Mouse (Mus musculus) forebrain, embryonic 11.5 days (tissue): Measurements from ENCODE around the gene Mrps2. TPM values are rescaled to one million over a fixed set of nuclear protein-coding genes. Genes with fewer than 3 reads are reported as not detected.
A peak's percentile ranks its signal among the peaks of the same experiment; 100 is the strongest.
"Not testable (repeated sequence)": the region's sequence is repeated elsewhere in the genome, so short reads cannot be mapped to it uniquely, and the experiment has no call there.

Experiments used
- ATAC-seq: fragments of 200-750 bp; cut with Nextera tagmentation; replicated peaks from 2 replicates; pipeline ENCODE4 v1.8.0; 2017; ENCODE audit warnings: moderate TSS enrichment; ENCODE audit not compliant: low FRiP score
- DNase-seq: peaks from one replicate; pipeline ENCODE4 v3.0.0-alpha.2; 2017; ENCODE audit warnings: low spot score
- H3K27ac ChIP-seq: fragments of 300-500 bp; sonication (generic); 2 replicates; pipeline ENCODE4 v1.5.1; 2014; ENCODE audit warnings: low read depth, low read length
- H3K27me3 ChIP-seq: fragments of 300-500 bp; sonication (generic); 2 replicates; pipeline ENCODE4 v1.6.1; 2014; ENCODE audit warnings: mild to moderate bottlenecking, low read length, mixed read lengths; ENCODE audit not compliant: control insufficient read depth, insufficient read depth
- H3K36me3 ChIP-seq: fragments of 300-500 bp; sonication (generic); 2 replicates; pipeline ENCODE4 v1.6.1; 2014; ENCODE audit warnings: mild to moderate bottlenecking, low read length, moderate library complexity, mixed read lengths; ENCODE audit not compliant: control insufficient read depth, insufficient read depth
- H3K4me1 ChIP-seq: fragments of 300-500 bp; sonication (generic); replicated peaks from 2 replicates; pipeline ENCODE4 v1.6.1; 2014; ENCODE audit warnings: low read length, mixed read lengths; ENCODE audit not compliant: control insufficient read depth, insufficient read depth
- H3K4me2 ChIP-seq: fragments of 300-500 bp; sonication (generic); 2 replicates; pipeline ENCODE4 v1.6.1; 2014; ENCODE audit warnings: low read depth, mild to moderate bottlenecking, low read length, moderate library complexity, mixed read lengths; ENCODE audit not compliant: severe bottlenecking
- H3K4me3 ChIP-seq: fragments of 300-500 bp; sonication (generic); 2 replicates; pipeline ENCODE4 v1.5.1; 2014; ENCODE audit warnings: low read depth, low read length
- H3K9ac ChIP-seq: fragments of 300-500 bp; sonication (generic); 2 replicates; pipeline ENCODE4 v1.6.1; 2014; ENCODE audit warnings: low read length
- H3K9me3 ChIP-seq: fragments of 300-500 bp; sonication (generic); 2 replicates; pipeline ENCODE4 v1.6.1; 2016; ENCODE audit warnings: low read length, mixed read lengths; ENCODE audit not compliant: control insufficient read depth
- WGBS: fragments of 180-500 bp; shearing (Covaris S2); extraction: QIAGEN DNeasy Blood & Tissue Kit; methylation state at CpG from one replicate; pipeline ENCODE4 v1.1.7; 2014; 5-methylcytosine and 5-hydroxymethylcytosine counted together
- polyA plus RNA-seq: library from polyadenylated mRNA; unstranded; fragments of >200 nt; fragmentation: Nextera tagmentation; extraction: Ambion mirVana; gene quantifications from 2 replicates; pipeline ENCODE4 v1.2.1, GENCODE M21; 2014

Gene Mrps2
- polyA plus RNA-seq, 1 experiment from 2014 or later: 70.6 TPM

DNA sequence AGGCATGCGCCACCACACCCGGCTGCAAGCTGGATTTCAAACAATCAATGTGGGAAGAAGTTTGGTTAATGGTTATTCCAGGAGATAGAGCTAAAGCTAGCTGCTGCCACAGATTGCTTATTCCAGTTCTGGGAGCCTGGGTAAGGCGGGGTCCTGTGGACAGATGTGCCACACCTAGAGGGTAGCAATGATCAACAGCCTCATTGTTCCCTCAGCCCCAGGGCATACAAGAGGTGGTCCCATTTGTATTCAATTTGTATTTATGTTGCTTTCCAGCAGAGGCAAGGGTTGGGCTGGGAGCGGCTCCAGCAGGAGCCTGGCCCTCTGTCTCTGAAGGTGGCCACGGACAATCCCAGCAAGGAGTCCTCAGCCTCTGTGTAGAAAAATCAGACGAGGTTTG lies 38.4 kb downstream of the Mrps2 start:
- no peak for DNase-seq
- 85% methylated on average over 6 of the region's 6 CpGs for WGBS
- no peak overlapping the region for H3K4me3 ChIP-seq

DNA sequence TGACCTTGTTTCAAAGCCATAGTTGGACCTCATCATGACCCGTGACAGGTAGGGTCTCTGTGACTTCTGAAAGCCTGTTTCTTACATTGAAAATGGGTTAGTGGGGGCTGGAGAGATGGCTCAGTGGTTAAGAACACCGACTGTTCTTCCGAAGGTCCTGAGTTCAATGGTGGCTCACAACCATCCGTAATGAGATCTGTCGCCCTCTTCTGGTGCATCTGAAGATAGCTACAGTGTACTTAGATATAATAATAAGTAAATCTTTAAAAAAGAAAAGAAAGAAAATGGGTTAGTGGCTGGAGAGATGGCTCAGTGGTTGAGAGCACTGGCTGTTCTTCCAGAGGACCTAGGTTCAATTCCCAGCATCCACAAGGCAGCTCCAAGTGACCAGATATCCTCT lies 43.7 kb downstream of the Mrps2 start:
- H3K4me2 ChIP-seq, ATAC-seq, H3K4me1 ChIP-seq, H3K9me3 ChIP-seq, H3K4me3 ChIP-seq, H3K27ac ChIP-seq, H3K36me3 ChIP-seq, H3K9ac ChIP-seq, DNase-seq, H3K27me3 ChIP-seq: not testable (repeated sequence)
- WGBS: 51% methylated on average over 5 of the region's 5 CpGs

More for the DNA sequence above, 38.4 kb downstream of the Mrps2 start:
- Histone ChIP-seq H3K27ac (no peak overlapping the region), H3K4me1 (no peaks in the 10 kb centered on the region), H3K4me2 (no peak overlapping the region), H3K27me3 (no peaks in the 10 kb centered on the region), H3K36me3 (no peaks in the 10 kb centered on the region), H3K9me3 (no peaks in the 10 kb centered on the region), H3K9ac (no peak overlapping the region)
- no peak for ATAC-seq

DNA sequence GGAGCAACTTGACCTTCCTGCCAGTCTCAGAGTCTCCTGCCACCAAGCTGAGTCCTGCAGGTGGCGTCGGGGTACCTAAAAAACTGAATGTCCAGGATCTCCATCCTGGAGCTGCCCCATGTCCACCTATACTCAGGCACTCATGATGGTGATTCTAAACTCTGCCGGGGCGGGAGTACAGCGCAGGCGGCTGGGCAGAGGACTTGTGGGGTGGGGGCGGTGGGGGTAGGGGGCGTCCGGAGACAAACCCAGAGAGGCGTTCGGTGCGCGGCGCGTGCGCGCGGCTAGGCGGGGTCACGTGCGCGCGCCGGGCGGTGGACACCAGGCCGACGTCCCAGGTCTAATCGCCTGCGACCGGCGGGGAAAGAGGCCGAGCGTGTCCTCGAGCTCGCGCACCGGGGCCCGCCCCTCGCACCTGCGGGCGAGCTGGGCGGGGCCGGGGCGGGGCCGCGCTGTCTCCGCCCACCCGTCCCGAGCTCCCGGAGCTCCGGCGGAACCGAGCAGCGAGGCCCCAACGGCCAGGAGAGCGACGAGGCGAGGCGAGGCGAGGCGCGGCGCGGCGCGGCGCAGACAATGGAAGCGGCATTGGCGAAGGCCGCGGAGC lies 45.0 kb downstream of the Mrps2 start, which contains the start of gene Ralgds:
Gene Ralgds, plus strand, starts transcription at position 328 of the 604 bp plus-strand sequence.
- Histone ChIP-seq H3K27me3 (no peaks in the 10 kb centered on the region), H3K9me3 (no peaks in the 10 kb centered on the region), H3K4me3 (peak within 1 kb of the TSS; percentile 75), H3K4me2 (peak within 1 kb of the TSS; percentile 97), H3K27ac (peak within 1 kb of the TSS; percentile 53), H3K9ac (peak within 1 kb of the TSS; percentile 95), H3K4me1 (no peaks in the 10 kb centered on the region; the same call in 1 of the 2 replicates), H3K36me3 (no peaks in the 10 kb centered on the region)
- ATAC-seq (peak; percentile 58), DNase-seq (peak; percentile 85)
- 0% methylated on average over 70 of the region's 71 CpGs for WGBS

DNA sequence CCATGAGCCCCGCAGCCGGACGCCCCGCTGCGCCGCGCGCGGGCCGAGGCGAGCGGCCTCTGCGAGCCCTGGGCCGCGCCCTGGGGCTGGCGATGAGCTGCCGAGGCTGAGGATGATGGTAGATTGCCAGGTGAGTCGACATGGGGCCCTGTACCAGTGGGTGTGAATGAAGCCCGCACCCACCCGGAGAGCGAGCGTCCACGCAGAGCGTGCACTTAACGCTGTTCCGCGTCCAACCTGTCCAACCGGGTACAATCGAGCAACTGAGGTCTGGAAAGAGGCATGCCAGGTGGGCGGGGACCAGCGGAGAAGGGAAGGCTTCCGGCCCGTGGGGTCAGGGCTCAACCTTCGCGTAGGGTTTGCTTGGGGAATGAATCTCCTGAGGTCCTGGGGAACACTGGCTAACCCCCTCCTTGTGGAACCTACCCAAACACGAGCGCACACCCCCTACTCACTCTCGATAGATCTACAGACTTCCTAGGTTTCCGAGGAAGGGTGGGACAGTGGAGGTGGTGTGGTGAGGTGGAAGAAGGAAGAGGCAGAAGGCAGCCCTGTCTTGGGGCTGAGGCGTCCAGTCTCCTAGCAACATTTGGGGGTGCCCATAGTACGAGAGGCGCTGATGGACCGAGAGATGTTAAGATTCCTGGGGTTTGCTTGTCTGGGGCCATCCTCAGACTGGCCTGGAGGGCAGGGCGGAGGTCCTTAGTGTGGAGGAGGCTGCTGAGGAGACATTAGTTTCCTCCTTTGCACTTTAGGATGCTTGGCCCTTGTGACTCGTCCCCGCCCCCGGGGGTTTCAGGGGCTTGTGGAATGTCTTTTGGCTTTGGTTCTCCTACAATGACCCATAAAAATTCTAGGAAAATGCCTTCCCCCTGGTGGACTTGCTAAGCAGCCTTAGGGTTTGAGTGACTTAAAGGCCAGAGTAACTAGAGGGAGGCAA lies 45.8 kb downstream of the Mrps2 start:
- Histone ChIP-seq H3K27me3 (no peaks in the 10 kb centered on the region), H3K9me3 (no peaks in the 10 kb centered on the region), H3K4me1 (peaks cover 2% of the 10 kb centered on the region; the same call in 1 of the 2 replicates), H3K4me2 (peak overlapping the region; percentile 97), H3K36me3 (no peaks in the 10 kb centered on the region), H3K4me3 (peak overlapping the region; percentile 75), H3K27ac (peak overlapping the region; percentile 53), H3K9ac (peak overlapping the region; percentile 95)
- peak; percentile 68 for DNase-seq
- ATAC-seq: peak; percentile 56
- WGBS: 6% methylated on average over 47 of the region's 47 CpGs

DNA sequence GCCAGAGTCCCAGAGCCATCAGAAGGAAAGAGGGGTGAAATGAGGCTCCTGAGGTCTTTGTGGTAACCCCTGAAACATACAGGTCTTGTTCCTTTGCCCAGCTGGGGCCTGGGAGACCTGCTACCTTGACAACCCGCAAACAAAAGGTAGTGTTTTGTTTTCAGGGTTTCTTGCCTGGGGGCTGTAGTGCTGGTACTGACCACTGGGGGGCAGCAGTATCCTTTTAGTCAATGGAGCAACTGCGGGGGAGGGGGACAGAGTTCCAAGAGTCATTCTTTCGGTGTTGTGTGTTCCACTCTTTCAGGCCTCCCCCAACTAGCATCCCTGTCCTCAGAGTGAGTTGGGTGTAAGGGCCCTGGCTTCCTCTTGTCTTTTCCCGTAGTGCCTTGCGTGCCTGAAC lies 46.6 kb downstream of the Mrps2 start:
- Histone ChIP-seq H3K9me3 (no peaks in the 10 kb centered on the region), H3K27me3 (no peaks in the 10 kb centered on the region), H3K4me2 (peak overlapping the region; percentile 97), H3K9ac (peak overlapping the region; percentile 95; the same call in 1 of the 2 replicates), H3K27ac (no peak overlapping the region), H3K4me3 (peak overlapping the region; percentile 75), H3K36me3 (no peaks in the 10 kb centered on the region), H3K4me1 (peaks cover 2% of the 10 kb centered on the region; the same call in 1 of the 2 replicates)
- DNase-seq (peak; percentile 93), ATAC-seq (no peak)
- 22% methylated on average over 5 of the region's 5 CpGs for WGBS

DNA sequence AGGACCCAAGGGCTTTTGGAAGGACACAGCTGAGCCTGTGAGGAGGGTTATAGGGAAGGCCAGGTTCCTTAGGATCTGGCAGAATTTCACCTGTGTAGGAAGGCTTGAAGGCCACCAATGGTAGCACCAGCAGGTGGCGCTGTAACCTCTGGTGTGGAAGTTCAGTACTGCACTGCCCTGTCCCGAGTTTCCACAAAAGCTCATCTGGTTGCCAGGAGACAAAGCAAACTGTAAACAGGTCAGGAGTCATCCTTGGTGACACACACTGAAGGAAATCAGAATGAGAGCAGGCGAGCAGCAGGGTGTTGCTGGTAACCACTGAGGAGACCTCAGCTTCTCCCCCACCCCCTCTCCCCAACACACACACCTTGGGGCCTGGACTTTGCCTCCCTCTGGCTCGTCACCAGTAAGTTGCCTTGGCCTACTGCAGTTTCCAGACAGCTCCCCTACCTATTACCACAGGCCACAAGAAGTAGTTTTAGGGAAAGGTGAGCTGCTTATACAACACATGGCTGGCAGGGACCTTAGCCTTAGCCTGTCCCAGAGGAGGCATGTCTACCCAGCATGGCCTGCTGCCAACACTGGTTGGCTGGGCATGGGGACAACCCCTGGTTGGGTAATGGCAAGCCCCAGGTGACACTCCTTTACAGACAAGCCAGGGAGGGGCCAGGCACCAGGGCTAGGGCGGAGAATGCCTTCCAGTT lies 49.5 kb downstream of the Mrps2 start:
- ATAC-seq (no peak), DNase-seq (peak; percentile 80)
- Histone ChIP-seq H3K9me3 (no peaks in the 10 kb centered on the region), H3K36me3 (no peaks in the 10 kb centered on the region), H3K9ac (no peak overlapping the region), H3K27ac (no peak overlapping the region), H3K27me3 (no peaks in the 10 kb centered on the region), H3K4me1 (peaks cover 2% of the 10 kb centered on the region; the same call in 1 of the 2 replicates), H3K4me3 (no peak overlapping the region), H3K4me2 (no peak overlapping the region)
- 44% methylated on average over 5 of the region's 5 CpGs for WGBS

DNA sequence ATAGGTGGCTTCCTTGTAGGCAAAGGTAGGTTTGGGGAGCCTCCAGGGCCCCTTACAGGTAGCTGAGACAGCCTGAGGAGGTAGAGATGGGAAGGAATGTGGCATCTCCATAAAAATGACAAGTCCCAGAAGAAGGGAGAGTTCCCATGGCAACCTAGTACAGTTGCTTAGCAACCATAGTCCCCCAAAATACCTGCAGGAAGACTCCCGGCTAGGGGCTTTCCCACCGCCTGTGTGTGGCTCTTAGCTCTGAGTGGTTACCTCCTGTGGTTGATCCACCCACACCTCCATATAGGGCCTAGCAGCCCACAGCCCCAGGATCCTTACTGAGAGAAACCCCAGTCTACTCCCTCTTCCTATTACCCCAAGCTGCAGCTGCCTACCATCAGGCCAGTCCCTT lies 50.4 kb downstream of the Mrps2 start:
- DNase-seq: no peak
- Histone ChIP-seq H3K4me1 (peaks cover 2% of the 10 kb centered on the region; the same call in 1 of the 2 replicates), H3K9ac (no peak overlapping the region), H3K27ac (no peak overlapping the region), H3K9me3 (no peaks in the 10 kb centered on the region), H3K36me3 (no peaks in the 10 kb centered on the region), H3K27me3 (no peaks in the 10 kb centered on the region), H3K4me2 (no peak overlapping the region), H3K4me3 (no peak overlapping the region)
- WGBS: 27% methylated on average over 2 of the region's 2 CpGs
- ATAC-seq: no peak

DNA sequence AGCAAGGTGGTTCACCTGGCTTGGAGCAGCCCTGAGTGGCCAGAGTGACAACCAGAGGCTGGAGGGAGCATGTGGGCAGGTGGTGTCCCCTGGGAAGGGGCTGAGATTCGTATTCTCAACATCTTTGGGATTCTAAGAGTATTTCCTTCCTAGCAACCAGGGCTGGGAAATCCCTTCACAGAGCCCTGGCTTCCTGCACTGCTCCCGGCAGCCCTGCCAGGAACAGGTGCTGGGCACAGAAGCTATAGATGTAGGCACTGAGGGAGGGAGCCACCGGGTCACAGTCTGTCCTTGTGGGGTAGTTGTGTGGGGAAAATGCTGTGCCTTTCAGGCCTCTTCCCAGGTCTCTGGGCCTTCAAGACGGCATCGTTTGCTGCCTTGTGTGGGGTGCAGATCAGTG lies 52.7 kb downstream of the Mrps2 start:
- H3K9me3 ChIP-seq: no peaks in the 10 kb centered on the region
- H3K27ac ChIP-seq: no peak overlapping the region
- no peaks in the 10 kb centered on the region for H3K36me3 ChIP-seq
- 71% methylated on average over 5 of the region's 5 CpGs for WGBS
- DNase-seq: no peak
- H3K4me2 ChIP-seq: no peak overlapping the region
- no peak overlapping the region for H3K4me3 ChIP-seq
- no peak for ATAC-seq
- no peak overlapping the region for H3K9ac ChIP-seq
- H3K4me1 ChIP-seq: peaks cover 14% of the 10 kb centered on the region; the same call in 1 of the 2 replicates
- no peaks in the 10 kb centered on the region for H3K27me3 ChIP-seq
